Mouse (Mus musculus) embryonic fibroblast, embryonic 13.5 days (primary cell): ENCODE measurements around the gene Ccdc32.

Experiments
- CTCF ChIP-seq: IDR thresholded peaks from 2 replicates; pipeline ENCODE4 v1.5.1; 2011; ENCODE audit warnings: mild to moderate bottlenecking, control low read depth, low read length, moderate library complexity, borderline replicate concordance; ENCODE audit not compliant: insufficient read depth
- POLR2A ChIP-seq: IDR thresholded peaks from 2 replicates; pipeline ENCODE4 v1.6.1; 2011; ENCODE audit warnings: low read depth, mild to moderate bottlenecking, control low read depth, low read length, moderate library complexity

- TF ChIP-seq CTCF, result no peak
- peak; percentile 67 for TF ChIP-seq POLR2A
Measured at GRCm38 (mm10) chr2:119028941-119029551, at the start of gene Ccdc32.
